Mouse (Mus musculus): ENCODE data around the gene Pmel.
"Not testable (repeated sequence)": the region's sequence is repeated elsewhere in the genome, so short reads cannot be mapped to it uniquely, and the experiment has no call there.

The Pmel gene

DNA sequence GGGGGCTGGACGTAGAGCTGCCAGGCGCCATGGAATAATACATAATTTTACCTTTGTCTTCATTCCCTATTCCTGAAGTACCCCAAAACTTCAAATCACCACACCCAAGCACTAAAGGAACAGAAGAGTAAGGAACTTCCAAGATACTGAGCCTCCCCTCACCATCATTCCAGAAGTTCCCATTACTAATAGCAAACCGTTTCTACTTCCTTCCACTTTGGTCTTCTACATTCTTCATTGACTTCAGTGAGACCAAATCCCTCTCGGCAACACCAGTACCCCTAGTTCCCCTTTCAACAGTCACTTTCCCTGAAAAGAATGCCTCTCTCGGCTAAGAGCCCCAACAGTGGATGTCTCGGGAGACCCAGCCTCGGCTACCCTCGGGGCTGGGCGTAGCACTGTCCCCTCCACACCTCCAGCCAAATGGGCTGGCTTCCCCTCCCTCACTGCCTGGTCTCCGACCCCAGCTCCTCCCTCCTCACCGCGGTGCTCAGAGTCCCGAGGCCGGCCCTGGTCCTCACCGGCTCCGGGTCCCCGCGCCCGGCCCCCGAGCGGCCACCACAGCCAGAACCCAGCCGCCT lies 8.5 kb upstream of the Pmel start:
- Histone ChIP-seq H3K36me3 (ENCODE audit: control insufficient read depth, insufficient read depth, low read length, poor library complexity, severe bottlenecking) (peaks cover 3% of the 10 kb centered on the region), H3K27me3 (ENCODE audit: control insufficient read depth, insufficient read depth, low read length, poor library complexity, severe bottlenecking) (no peaks in the 10 kb centered on the region)
- DNase-seq (ENCODE audit: low read depth, low spot score): no peak

DNA sequence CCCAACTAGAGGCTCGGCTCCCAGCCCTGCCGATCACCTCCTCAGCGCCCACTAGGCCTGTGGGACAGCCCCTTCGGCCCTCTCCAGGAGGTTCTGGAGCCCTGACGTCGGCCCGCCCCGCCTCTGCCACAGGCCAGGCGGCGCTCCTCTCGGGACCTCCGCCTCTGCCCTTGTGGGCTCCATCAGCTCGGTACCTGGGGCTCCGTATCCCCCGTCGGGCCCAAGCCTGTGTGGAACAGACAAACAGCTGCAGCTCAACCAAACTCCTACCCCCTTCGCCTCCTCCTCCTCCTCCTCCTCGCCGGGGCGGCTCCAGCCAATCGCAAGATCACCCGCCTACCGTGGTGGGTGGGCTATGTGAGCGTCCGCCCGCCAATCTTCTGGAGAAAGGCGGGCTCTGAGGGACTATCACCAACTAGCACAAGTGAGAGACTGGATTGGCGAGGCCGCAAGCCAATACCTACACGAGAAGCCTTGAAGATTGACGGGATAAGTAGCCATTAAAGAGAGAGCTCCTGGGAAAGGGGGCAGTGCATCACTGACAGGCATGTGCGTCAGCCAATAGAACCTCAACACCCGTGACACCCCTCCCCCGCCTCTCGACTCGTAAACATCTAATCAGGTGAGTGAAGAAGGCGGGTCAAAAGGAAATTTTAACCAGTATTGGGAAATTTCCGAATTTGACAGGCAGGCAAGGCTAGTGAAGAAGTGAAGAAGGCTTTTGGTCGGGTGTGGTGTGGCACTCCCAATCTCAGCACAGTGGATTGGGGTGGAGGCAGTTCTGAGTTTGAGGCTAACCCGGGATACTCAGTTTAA lies 7.8 kb upstream of the Pmel start, which contains the start of gene Rab5b:
TSS of gene Rab5b (minus strand) at position 273 of the 816 bp plus-strand sequence.
- H3K27me3 ChIP-seq (ENCODE audit: control insufficient read depth, insufficient read depth, low read length, poor library complexity, severe bottlenecking): no peaks in the 10 kb centered on the region
- DNase-seq (ENCODE audit: low read depth, low spot score): peak; percentile 99
- peaks cover 3% of the 10 kb centered on the region for H3K36me3 ChIP-seq (ENCODE audit: control insufficient read depth, insufficient read depth, low read length, poor library complexity, severe bottlenecking)

GRCm38 (mm10) chr10:128697072-128697725 lies 6.8 kb upstream of the Pmel start:
- H3K27me3 ChIP-seq (ENCODE audit: control insufficient read depth, insufficient read depth, low read length, poor library complexity, severe bottlenecking): no peaks in the 10 kb centered on the region
- peaks cover 5% of the 10 kb centered on the region for H3K36me3 ChIP-seq (ENCODE audit: control insufficient read depth, insufficient read depth, low read length, poor library complexity, severe bottlenecking)
- DNase-seq (ENCODE audit: low read depth, low spot score): no peak

GRCm38 (mm10) chr10:128699006-128699405 lies 5.0 kb upstream of the Pmel start:
- H3K27me3 ChIP-seq (ENCODE audit: control insufficient read depth, insufficient read depth, low read length, poor library complexity, severe bottlenecking): no peaks in the 10 kb centered on the region
- DNase-seq (ENCODE audit: low read depth, low spot score): no peak
- peaks cover 5% of the 10 kb centered on the region for H3K36me3 ChIP-seq (ENCODE audit: control insufficient read depth, insufficient read depth, low read length, poor library complexity, severe bottlenecking)

DNA sequence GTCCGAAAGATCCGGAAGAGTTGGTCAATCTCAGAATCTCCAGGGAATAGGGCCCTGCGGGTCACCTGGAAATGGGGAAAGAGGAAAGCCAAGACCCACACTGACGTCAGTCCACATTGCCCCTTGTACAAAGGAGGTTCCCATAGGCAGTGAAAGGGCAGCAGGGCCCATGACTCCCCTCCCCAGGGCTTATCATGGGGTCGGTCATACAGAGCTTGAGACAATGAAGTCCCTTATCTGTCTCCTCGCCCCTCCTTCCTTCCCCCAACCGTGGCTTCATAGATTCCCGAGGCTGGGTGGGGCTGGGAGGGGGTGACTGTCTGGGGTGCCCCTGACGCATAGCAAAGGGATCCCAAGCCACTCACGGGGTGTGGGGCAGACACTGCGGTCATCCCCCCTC lies 4.4 kb upstream of the Pmel start:
- Histone ChIP-seq H3K27me3 (ENCODE audit: control insufficient read depth, insufficient read depth, low read length, poor library complexity, severe bottlenecking) (no peaks in the 10 kb centered on the region), H3K36me3 (ENCODE audit: control insufficient read depth, insufficient read depth, low read length, poor library complexity, severe bottlenecking) (peaks cover 5% of the 10 kb centered on the region)
- no peak for DNase-seq (ENCODE audit: low read depth, low spot score)

DNA sequence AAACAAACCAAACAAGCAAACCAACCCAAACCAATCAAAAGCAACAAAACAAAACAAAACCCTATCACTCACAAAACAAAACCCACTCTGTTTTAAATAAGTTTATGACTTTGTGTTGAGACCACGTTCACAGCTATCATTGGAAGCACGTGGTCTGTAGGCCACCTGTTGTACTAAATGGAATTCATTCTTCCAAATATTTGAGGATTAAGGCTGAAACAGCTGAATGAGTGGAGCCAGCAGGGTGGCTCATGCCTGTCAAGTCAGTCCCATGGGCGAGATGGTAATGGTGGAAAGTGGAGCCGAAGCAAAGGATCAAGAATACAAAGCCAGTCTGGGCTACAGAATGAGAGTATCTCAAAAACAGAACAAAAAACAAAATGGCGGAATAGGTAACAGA lies 3.3 kb upstream of the Pmel start:
- peaks cover 5% of the 10 kb centered on the region for H3K36me3 ChIP-seq (ENCODE audit: control insufficient read depth, insufficient read depth, low read length, poor library complexity, severe bottlenecking)
- no peak for DNase-seq (ENCODE audit: low read depth, low spot score)
- no peaks in the 10 kb centered on the region for H3K27me3 ChIP-seq (ENCODE audit: control insufficient read depth, insufficient read depth, low read length, poor library complexity, severe bottlenecking)

- H3K27me3 ChIP-seq (ENCODE audit: control insufficient read depth, insufficient read depth, low read length, poor library complexity, severe bottlenecking): no peaks in the 10 kb centered on the region
- peak; percentile 35 for DNase-seq (ENCODE audit: low read depth, low spot score)
- H3K36me3 ChIP-seq (ENCODE audit: control insufficient read depth, insufficient read depth, low read length, poor library complexity, severe bottlenecking): peaks cover 5% of the 10 kb centered on the region
Observed at GRCm38 (mm10) chr10:128702328-128703007, 1.5 kb upstream of the Pmel start.

DNA sequence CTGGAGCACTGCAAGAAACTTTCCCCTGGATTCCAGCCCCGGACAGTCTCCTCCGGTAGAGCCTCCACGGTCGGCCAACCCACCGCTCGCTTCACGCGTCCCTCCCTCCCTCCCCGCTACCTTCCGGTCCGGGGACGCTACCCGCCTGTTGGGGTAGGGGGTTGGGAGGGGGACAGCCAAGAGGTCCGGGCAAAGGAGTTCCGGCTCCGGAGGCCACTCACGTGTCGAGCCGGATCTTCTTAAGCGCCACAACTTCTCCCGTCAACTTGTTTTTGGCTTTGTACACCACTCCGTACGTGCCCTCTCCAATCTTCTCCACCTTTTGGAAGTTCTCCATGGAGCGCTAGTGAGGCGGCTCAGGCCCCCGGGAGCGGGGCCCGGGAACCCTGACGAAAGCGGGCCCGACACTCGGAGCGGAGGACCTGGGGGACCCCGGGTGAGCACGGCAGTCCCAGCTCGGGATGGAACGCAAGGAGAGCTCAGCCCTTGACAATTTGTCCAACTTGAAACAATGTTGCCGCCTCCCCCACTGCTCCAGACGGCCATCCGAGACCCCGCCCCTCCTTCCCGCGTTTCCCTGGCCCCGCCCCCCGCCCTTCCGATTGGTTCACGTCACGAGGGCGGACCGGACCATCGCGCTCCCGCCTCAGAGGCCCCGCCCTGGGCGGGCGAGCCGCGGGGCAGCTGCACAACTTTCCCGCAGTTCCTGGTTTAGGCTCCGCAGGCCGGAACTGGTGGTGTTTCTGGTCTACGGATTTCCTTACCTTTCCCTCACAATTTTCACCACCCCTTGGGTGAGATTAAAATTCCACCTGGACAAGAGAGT lies 709 bp downstream of the Pmel start, which contains the start of gene Cdk2:
TSS of gene Cdk2 (minus strand) at position 541 of the 826 bp plus-strand sequence.
- peak; percentile 91 for DNase-seq (ENCODE audit: low read depth, low spot score)
- no peaks in the 10 kb centered on the region for H3K27me3 ChIP-seq (ENCODE audit: control insufficient read depth, insufficient read depth, low read length, poor library complexity, severe bottlenecking)
- peaks cover 3% of the 10 kb centered on the region; the same call in 1 of the 2 replicates for H3K36me3 ChIP-seq (ENCODE audit: control insufficient read depth, insufficient read depth, low read length, poor library complexity, severe bottlenecking)

GRCm38 (mm10) chr10:128705317-128705693 lies 1.3 kb downstream of the Pmel start:
- peaks cover 2% of the 10 kb centered on the region; the same call in 1 of the 2 replicates for H3K36me3 ChIP-seq (ENCODE audit: control insufficient read depth, insufficient read depth, low read length, poor library complexity, severe bottlenecking)
- no peaks in the 10 kb centered on the region for H3K27me3 ChIP-seq (ENCODE audit: control insufficient read depth, insufficient read depth, low read length, poor library complexity, severe bottlenecking)
- DNase-seq (ENCODE audit: low read depth, low spot score): peak; percentile 15

- H3K27me3 ChIP-seq (ENCODE audit: control insufficient read depth, insufficient read depth, low read length, poor library complexity, severe bottlenecking); DNase-seq (ENCODE audit: low read depth, low spot score); H3K36me3 ChIP-seq (ENCODE audit: control insufficient read depth, insufficient read depth, low read length, poor library complexity, severe bottlenecking): not testable (repeated sequence)
Observed at GRCm38 (mm10) chr10:128711318-128711717, 7.3 kb downstream of the Pmel start.

DNA sequence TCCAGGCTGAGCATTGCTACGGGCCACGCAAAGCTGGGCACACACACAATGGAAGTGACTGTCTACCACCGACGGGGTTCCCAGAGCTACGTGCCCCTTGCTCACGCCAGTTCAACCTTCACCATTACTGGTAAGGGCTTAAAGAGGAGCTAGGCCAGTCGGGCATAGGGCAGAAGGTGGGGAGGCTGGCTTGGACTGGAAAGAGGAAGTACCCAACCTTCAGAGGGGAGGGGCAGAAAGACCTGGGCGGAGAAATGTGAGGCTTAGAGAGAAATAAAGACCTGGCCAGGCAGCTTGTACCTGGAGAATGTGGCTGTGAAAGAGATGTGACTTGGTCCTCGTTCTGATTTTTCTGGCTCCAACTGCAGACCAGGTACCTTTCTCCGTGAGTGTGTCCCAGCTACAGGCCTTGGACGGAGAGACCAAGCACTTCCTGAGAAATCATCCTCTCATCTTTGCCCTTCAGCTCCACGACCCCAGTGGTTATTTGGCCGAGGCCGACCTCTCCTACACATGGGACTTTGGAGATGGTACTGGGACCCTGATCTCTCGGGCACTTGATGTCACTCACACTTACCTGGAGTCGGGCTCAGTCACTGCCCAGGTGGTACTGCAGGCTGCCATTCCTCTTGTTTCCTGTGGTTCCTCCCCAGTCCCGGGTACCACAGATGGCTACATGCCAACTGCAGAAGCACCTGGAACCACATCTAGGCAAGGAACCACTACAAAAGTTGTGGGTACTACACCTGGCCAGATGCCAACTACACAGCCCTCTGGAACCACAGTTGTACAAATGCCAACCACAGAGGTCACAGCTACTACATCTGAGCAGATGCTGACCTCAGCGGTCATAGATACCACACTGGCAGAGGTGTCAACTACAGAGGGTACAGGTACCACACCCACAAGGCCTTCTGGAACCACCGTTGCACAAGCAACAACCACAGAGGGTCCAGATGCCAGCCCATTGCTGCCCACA lies 11.9 kb downstream of the Pmel start:
- H3K36me3 ChIP-seq (ENCODE audit: control insufficient read depth, insufficient read depth, low read length, poor library complexity, severe bottlenecking): peaks cover 7% of the 10 kb centered on the region
- peak; percentile 82 for DNase-seq (ENCODE audit: low read depth, low spot score)
- H3K27me3 ChIP-seq (ENCODE audit: control insufficient read depth, insufficient read depth, low read length, poor library complexity, severe bottlenecking): no peaks in the 10 kb centered on the region

DNA sequence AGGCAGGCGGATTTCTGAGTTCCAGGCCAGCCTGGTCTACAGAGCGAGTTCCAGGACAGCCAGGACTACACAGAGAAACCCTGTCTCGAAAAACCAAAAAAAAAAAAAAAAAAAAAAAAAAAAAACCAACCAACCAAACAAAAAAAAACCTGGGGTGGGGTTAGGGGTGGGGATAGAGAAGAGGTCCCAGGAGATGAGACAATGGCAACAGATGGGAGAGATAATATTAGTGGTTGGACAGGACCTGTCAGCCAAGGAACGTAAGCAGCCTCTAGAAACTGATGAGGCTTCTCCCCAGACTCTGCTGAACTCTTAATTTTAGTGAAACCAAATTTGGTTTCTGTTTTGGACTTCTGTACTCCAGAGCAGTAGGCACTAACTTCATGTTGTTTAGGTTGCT lies 21.5 kb downstream of the Pmel start:
- H3K27me3 ChIP-seq (ENCODE audit: control insufficient read depth, insufficient read depth, low read length, poor library complexity, severe bottlenecking); DNase-seq (ENCODE audit: low read depth, low spot score): not testable (repeated sequence)
- peaks cover 24% of the 10 kb centered on the region for H3K36me3 ChIP-seq (ENCODE audit: control insufficient read depth, insufficient read depth, low read length, poor library complexity, severe bottlenecking)

DNA sequence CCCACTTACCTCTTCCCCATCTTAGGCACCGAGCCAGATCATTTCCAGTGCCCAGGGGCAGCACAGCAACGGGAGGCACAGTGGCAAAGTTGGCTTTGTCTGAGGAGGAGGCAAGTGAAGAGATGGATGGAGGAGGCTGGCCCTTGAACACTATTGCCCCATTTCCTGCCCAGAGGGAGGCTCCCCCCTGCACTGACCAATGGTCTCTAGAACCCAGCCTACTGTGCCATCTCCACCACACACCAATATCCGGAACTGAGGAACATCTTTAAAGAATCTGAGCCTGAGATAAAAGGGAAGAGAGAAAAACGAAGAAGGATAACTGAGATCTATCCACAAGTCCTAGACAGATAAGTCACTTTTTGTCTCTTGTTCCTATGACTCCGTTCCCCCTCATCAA lies 24.1 kb downstream of the Pmel start:
- H3K27me3 ChIP-seq (ENCODE audit: control insufficient read depth, insufficient read depth, low read length, poor library complexity, severe bottlenecking): no peaks in the 10 kb centered on the region
- no peak for DNase-seq (ENCODE audit: low read depth, low spot score)
- H3K36me3 ChIP-seq (ENCODE audit: control insufficient read depth, insufficient read depth, low read length, poor library complexity, severe bottlenecking): peaks cover 24% of the 10 kb centered on the region

Measured in splenic B cell, adult 2 months (primary cell).